Mouse (Mus musculus) layer of hippocampus, adult 8-10 months (tissue): ENCODE measurements around the gene Atg16l2. TPM values are rescaled to one million over a fixed set of nuclear protein-coding genes. Genes with fewer than 3 reads are reported as not detected.
A peak's percentile ranks its signal among the peaks of the same experiment; 100 is the strongest.

Experiments used
- DNase-seq, 2 experiments: peaks; one replicate each; pipeline ENCODE4 v3.0.0; 2022; ENCODE audit warnings: low spot score in 2 of 2
- total RNA-seq, 4 experiments: library from RNA; stranded (reverse); gene quantifications; 2 replicates each; pipeline ENCODE4 v1.2.4; 2022

Gene Atg16l2
- 10 to 100 TPM; 45.2 to 54.5 (median 48.5) TPM for total RNA-seq

- DNase-seq, result peak; percentile 88 to 89
These were observed at the start of gene Atg16l2 for GRCm38 (mm10) chr7:101301881-101302456. Gene Atg16l2, minus strand, starts transcription at chr7:101302251.

GRCm38 (mm10) chr7:101349861-101350260 is 47.8 kb upstream of the Atg16l2 start:
- peak; percentile 60 to 72 for DNase-seq

GRCm38 (mm10) chr7:101348312-101348711 is 46.3 kb upstream of the Atg16l2 start:
- no peak for DNase-seq

GRCm38 (mm10) chr7:101347767-101348270 is 45.8 kb upstream of the Atg16l2 start, which contains the start of gene Arap1:
Gene Arap1, plus strand, starts transcription at chr7:101348067.
- no peak for DNase-seq

GRCm38 (mm10) chr7:101346991-101347390 is 44.9 kb upstream of the Atg16l2 start:
- DNase-seq, result no peak

GRCm38 (mm10) chr7:101344892-101345291 is 42.8 kb upstream of the Atg16l2 start:
- no peak for DNase-seq

- no peak for DNase-seq
These were observed 41.1 kb upstream of the Atg16l2 start for GRCm38 (mm10) chr7:101343135-101343534.

- DNase-seq, result no peak
These were observed 39.4 kb upstream of the Atg16l2 start for GRCm38 (mm10) chr7:101341405-101341804.

GRCm38 (mm10) chr7:101337401-101337800 is 35.4 kb upstream of the Atg16l2 start:
- DNase-seq, result no peak

GRCm38 (mm10) chr7:101336686-101337085 is 34.6 kb upstream of the Atg16l2 start:
- DNase-seq, result no peak

- no peak for DNase-seq
These were observed 33.2 kb upstream of the Atg16l2 start for GRCm38 (mm10) chr7:101335228-101335627.

- DNase-seq, result no peak
These were observed 30.2 kb upstream of the Atg16l2 start for GRCm38 (mm10) chr7:101332045-101332831.

- no peak for DNase-seq
These were observed 28.8 kb upstream of the Atg16l2 start for GRCm38 (mm10) chr7:101330841-101331173.

- no peak for DNase-seq
These were observed 28.2 kb upstream of the Atg16l2 start for GRCm38 (mm10) chr7:101330074-101330840.

- no peak for DNase-seq
These were observed 27.6 kb upstream of the Atg16l2 start for GRCm38 (mm10) chr7:101329606-101330005.

GRCm38 (mm10) chr7:101328621-101329158 is 26.6 kb upstream of the Atg16l2 start:
- peak; percentile 68 to 69 for DNase-seq

- no peak for DNase-seq
These were observed 25.7 kb upstream of the Atg16l2 start for GRCm38 (mm10) chr7:101327786-101328185.

GRCm38 (mm10) chr7:101327263-101327662 is 25.2 kb upstream of the Atg16l2 start:
- DNase-seq, result no peak

- no peak for DNase-seq
These were observed 24.0 kb upstream of the Atg16l2 start for GRCm38 (mm10) chr7:101326006-101326405.

GRCm38 (mm10) chr7:101324142-101324962 is 22.3 kb upstream of the Atg16l2 start:
- no peak for DNase-seq

- no peak for DNase-seq
These were observed 21.1 kb upstream of the Atg16l2 start for GRCm38 (mm10) chr7:101323141-101323594.
